Mouse (Mus musculus) splenic B cell, adult 2 months (primary cell): ENCODE measurements around the gene Olfr832.
"Not testable (repeated sequence)": the region's sequence is repeated elsewhere in the genome, so short reads cannot be mapped to it uniquely, and the experiment has no call there.

Source experiments
- DNase-seq: peaks from one replicate; pipeline ENCODE4 v3.0.0-alpha.2; 2011; ENCODE audit warnings: low read depth, low spot score
- H3K27me3 ChIP-seq: 2 replicates; pipeline ENCODE4 v1.6.1; 2012; ENCODE audit warnings: mild to moderate bottlenecking, low read length, moderate library complexity, mixed read lengths; ENCODE audit not compliant: control insufficient read depth, poor library complexity, insufficient read depth, severe bottlenecking
- H3K36me3 ChIP-seq: 2 replicates; pipeline ENCODE4 v1.6.1; 2012; ENCODE audit warnings: mild to moderate bottlenecking, low read length, moderate library complexity, mixed read lengths; ENCODE audit not compliant: control insufficient read depth, poor library complexity, insufficient read depth, severe bottlenecking

Gene Olfr832

DNA sequence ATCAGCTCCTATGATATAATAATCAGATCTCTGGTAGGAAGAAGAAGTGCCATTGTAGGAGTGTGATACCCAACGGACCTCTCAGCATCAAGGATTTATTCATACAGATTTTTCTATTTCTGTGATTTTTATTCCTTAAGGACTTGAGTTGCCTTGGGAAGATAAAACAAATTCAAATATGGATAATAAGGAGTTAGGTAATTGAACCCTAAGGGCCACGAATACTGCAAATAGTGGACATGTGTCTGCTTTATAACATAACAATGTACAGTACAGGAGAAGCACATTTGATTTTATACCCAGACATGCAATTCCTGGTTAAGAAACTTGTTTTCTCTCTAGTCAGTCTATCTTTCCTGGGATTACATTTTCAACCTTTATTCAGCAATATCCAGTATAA, at the start of gene Olfr832:
Olfr832 (plus strand) TSS at position 301 of the 400 bp plus-strand sequence.
- H3K36me3 ChIP-seq, DNase-seq, H3K27me3 ChIP-seq: not testable (repeated sequence)

GRCm38 (mm10) chr9:18907699-18908098, 29.2 kb upstream of the Olfr832 start:
- not testable (repeated sequence) for DNase-seq, H3K36me3 ChIP-seq, H3K27me3 ChIP-seq

DNA sequence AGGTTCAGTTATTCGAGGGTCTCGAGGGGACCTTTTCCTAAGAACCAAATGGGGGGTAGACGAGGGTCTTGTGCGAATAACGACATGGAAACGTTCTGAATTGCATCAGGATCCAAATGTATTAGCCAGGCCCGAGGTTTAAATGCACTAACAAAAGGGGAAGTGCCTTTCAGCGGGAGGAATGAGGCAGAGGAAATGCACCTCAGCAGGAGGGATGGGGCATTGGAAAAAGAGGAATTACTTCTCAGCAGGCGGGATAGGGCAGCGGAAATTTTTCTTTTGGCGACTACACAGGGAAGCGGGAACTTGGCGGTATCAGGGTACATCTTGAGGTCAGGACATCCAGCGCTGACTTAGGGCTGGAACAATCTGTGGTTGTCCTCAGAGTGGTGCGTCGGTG, 9.0 kb upstream of the Olfr832 start:
- not testable (repeated sequence) for DNase-seq, H3K27me3 ChIP-seq, H3K36me3 ChIP-seq

DNA sequence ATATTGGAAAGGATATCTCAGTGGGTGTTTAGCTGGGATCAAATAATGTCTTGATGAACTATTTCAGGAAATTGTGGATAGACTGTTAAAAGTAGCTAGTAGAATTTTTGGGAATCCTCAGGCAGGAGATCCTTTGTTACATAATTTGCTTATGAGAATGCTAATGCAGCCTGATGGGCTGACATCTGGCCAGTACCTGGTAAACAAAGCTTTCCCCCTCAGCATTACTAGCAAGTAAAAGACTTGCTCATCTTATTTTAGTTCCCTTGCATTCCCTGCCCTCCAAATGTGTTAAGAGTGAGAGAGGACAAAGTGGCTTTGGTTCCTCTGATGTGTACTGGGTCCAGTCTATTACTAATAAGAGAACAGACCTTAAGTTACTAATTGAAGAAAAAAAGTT, 25.1 kb downstream of the Olfr832 start:
- no peak for DNase-seq
- no peaks in the 10 kb centered on the region for H3K27me3 ChIP-seq
- H3K36me3 ChIP-seq = no peaks in the 10 kb centered on the region

DNA sequence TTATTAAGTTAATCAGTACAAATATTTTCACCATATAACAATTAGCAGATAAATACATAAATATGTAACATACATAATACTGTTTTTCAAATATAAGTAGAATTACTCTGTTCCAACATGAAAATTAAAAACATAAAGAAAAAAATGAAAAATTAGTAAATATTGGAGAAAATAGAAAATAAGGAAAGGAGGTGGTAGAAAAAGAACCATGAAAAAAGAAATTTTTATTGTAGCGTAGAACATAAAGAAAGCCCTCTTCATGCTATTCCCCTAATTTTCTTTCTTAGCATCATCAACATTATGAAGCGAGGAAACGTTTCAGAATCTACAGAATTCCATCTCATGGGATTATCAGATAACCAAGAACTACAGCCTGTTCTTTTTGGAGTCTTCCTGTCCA, 50.8 kb downstream of the Olfr832 start, which contains the start of gene Olfr834:
Olfr834 (plus strand) TSS at position 301 of the 400 bp plus-strand sequence.
- H3K36me3 ChIP-seq = no peaks in the 10 kb centered on the region
- no peaks in the 10 kb centered on the region for H3K27me3 ChIP-seq
- DNase-seq = no peak
